Mouse (Mus musculus) naive thymus-derived CD4-positive, alpha-beta T cell, adult 2 months (primary cell): Measurements from ENCODE around the gene Galnt10.

Source experiments
- DNase-seq: peaks from one replicate; pipeline ENCODE4 v3.0.0-alpha.2; 2011; ENCODE audit warnings: low read depth

Gene Galnt10

GRCm38 (mm10) chr11:57658751-57659150 is 13.5 kb downstream of the Galnt10 start:
- DNase-seq, result no peak

GRCm38 (mm10) chr11:57660156-57660555 is 14.9 kb downstream of the Galnt10 start:
- no peak for DNase-seq

GRCm38 (mm10) chr11:57660814-57661213 is 15.6 kb downstream of the Galnt10 start:
- DNase-seq, result peak; percentile 76

GRCm38 (mm10) chr11:57661492-57662229 is 16.4 kb downstream of the Galnt10 start:
- DNase-seq, result no peak

GRCm38 (mm10) chr11:57662231-57662630 is 17.0 kb downstream of the Galnt10 start:
- no peak for DNase-seq

- DNase-seq, result no peak
Measured at GRCm38 (mm10) chr11:57663271-57663670, 18.0 kb downstream of the Galnt10 start.

GRCm38 (mm10) chr11:57664741-57665140 is 19.5 kb downstream of the Galnt10 start:
- DNase-seq, result peak; percentile 79

GRCm38 (mm10) chr11:57668271-57668670 is 23.0 kb downstream of the Galnt10 start:
- DNase-seq, result peak; percentile 73

- peak; percentile 82 for DNase-seq
Measured at GRCm38 (mm10) chr11:57669522-57669921, 24.3 kb downstream of the Galnt10 start.

- no peak for DNase-seq
Measured at GRCm38 (mm10) chr11:57671120-57671697, 26.0 kb downstream of the Galnt10 start.

- no peak for DNase-seq
Measured at GRCm38 (mm10) chr11:57671797-57672196, 26.6 kb downstream of the Galnt10 start.

GRCm38 (mm10) chr11:57672995-57673394 is 27.8 kb downstream of the Galnt10 start:
- peak; percentile 80 for DNase-seq

GRCm38 (mm10) chr11:57673977-57674687 is 28.9 kb downstream of the Galnt10 start:
- peak; percentile 56 for DNase-seq

- no peak for DNase-seq
Measured at GRCm38 (mm10) chr11:57677261-57677660, 32.0 kb downstream of the Galnt10 start.

GRCm38 (mm10) chr11:57682589-57682988 is 37.3 kb downstream of the Galnt10 start:
- no peak for DNase-seq

- DNase-seq, result peak; percentile 54
Measured at GRCm38 (mm10) chr11:57683125-57683524, 37.9 kb downstream of the Galnt10 start.

- no peak for DNase-seq
Measured at GRCm38 (mm10) chr11:57683931-57684330, 38.7 kb downstream of the Galnt10 start.

GRCm38 (mm10) chr11:57684891-57685290 is 39.6 kb downstream of the Galnt10 start:
- DNase-seq, result no peak

- DNase-seq, result peak; percentile 64
Measured at GRCm38 (mm10) chr11:57685689-57686454, 40.6 kb downstream of the Galnt10 start.

GRCm38 (mm10) chr11:57686797-57687196 is 41.6 kb downstream of the Galnt10 start:
- DNase-seq, result no peak

GRCm38 (mm10) chr11:57687258-57687657 is 42.0 kb downstream of the Galnt10 start:
- DNase-seq, result no peak
